Mouse (Mus musculus): Measurements from ENCODE around the gene Tmem235. TPM values are rescaled to one million over a fixed set of nuclear protein-coding genes. Genes with fewer than 3 reads are reported as not detected.

Gene Tmem235
- total RNA-seq, 2 experiments from 2014 or later = not detected

DNA sequence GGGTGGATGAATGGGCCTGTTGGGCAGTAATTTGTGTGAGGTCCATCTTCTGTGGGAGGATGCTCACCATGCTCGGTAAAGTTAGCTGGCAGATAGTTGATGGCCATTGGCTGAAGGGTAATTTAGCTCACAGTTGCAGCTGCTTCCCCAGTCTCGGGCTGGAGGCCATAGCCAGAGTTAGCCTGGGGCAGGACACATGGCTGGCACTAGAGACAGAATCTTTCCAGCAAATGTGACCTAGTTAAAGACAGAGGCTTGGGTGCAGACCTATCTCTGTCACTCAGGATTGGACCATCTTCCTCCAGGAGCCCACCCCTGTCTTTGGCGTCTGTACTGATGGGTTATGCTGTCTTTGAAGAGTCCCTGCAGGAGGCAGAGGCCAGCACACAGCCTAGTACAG lies 2.2 kb upstream of the Tmem235 start:
- ATAC-seq (replicated peaks; ENCODE audit: low FRiP score, poor library complexity, severe bottlenecking) = no peak

GRCm38 (mm10) chr11:117863174-117863856 lies 2.8 kb downstream of the Tmem235 start:
- ATAC-seq (replicated peaks; ENCODE audit: low FRiP score, poor library complexity, severe bottlenecking) = no peak

GRCm38 (mm10) chr11:117864805-117865204 lies 4.3 kb downstream of the Tmem235 start:
- ATAC-seq (replicated peaks; ENCODE audit: low FRiP score, poor library complexity, severe bottlenecking) = no peak

DNA sequence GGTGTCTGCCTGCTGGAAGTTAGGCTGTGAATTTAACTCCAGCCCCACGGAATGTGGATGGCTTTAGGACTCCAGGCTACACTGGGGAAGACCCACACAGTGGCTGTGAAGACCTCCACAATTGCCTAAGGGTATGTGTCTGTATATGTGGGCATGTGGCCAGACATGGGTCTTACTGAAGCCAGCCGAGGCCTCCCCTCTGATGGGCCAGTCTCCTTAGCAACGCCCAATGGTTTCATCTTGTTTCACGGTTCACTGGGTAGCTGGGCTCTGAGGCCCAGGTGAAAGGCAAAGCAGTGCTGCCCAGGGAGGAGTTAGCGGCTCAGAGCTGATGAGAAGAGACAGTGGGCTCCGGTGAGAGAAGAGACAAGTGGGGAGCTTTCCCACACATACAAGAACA lies 5.4 kb downstream of the Tmem235 start:
- ATAC-seq (replicated peaks; ENCODE audit: low FRiP score, poor library complexity, severe bottlenecking) = no peak

DNA sequence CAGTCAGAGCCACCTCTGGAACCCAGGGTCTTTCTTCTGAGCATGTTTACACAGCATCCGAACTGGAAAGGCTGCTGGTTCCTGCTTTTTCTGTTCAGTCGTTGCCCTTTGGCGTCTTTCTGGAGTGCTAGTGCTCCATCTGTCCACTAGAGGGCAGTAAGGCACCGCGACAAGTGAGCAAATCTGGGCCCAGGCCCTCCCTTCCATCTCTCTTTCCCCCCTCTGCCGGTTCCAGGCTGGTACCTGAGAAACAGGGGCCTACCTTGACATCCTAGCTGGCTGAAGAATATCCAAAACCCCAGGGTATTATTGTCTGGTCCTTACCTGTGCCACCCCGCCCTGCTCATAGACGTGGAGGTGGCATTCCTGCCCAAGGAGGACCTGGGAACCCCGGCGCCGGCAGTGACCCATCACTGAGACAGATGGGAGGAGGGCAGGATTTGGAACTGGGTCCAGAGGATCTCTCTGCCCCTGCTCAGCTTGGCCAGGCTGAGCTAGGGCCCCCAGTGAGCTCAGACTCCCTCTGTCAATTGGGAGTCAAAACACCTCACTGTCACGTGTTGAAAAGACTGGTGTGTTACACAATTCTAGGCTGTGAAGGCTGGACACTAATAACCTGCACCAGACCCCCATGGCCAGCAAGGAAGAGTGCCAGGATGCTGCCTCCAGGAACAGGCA lies 10.3 kb downstream of the Tmem235 start:
- ATAC-seq (replicated peaks; ENCODE audit: low FRiP score, poor library complexity, severe bottlenecking) = peak; percentile 62

- ATAC-seq (replicated peaks; ENCODE audit: low FRiP score, poor library complexity, severe bottlenecking) = 0 out of 2 replicates have a peak, but pooled peaks have one; percentile 2
Observed at GRCm38 (mm10) chr11:117871376-117871775, 10.8 kb downstream of the Tmem235 start.

DNA sequence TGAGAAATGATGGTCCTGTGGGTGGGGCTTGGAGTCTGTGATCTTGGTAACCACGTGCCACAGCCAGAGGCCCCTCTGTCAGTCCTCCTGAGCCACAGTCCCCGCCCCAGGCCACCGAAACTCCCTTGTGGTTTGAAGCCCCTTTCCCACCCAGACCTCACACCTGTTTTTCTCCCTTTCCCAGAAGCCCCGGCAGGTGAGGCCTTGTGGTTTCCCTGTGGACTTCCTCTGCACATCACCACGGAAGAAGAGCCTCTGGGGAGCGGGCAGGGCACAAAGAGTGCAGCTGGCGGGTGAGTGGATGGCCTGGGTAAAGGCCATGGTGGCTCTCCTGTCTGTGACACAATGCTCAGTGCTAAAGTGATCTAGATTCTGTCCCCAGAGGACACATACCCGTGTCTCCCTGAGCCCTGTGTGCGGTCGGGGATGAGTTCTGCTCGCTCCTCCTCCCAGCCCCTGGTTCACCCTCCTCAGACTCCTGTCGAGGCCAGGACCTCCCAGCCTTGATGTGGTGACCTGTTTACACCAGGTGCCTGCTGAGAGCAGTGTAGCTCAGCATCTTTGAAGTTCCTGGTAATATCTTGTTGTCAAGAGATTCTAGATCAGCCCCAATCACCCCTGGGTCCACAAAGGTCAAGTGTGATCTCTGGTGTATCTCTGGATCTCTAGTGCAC lies 11.5 kb downstream of the Tmem235 start:
- ATAC-seq (replicated peaks; ENCODE audit: low FRiP score, poor library complexity, severe bottlenecking) = no peak

DNA sequence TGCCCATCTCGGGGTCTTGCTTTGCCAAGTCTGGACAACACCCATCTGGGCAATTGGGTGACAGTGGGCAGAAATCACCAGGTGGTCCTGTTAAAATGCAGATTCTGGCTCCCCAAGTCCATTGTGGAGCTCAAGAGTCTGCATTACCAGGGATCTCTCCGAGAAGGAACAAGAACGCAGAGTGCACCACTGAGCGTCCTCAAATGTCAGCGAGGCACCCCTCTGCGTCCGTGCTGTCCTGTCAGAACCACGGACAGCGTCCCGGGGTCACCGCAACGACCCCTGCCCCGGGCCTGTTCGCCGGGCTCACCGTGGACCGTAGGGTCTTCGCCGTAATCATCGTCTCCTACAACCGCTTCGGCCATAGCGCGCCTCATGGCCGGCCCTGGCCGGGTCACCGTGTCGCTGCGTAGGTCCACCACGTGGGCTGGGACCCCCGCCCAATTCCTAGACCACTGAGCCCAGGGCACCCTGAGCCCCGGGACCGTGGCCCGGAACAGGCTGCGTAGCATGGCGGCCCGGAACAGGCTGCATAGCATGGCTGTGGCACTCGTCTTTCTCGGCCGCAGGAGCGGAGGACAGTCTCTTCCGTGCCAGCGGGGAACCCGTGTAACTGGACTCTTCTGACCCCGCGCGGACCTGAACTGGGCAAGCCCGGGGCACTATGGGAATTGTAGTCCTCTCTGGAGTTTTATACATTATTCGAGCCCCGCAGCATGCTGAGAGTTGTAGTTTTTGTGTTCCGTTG lies 12.5 kb downstream of the Tmem235 start, which contains the start of gene Tha1:
TSS of gene Tha1 (minus strand) at position 621 of the 748 bp plus-strand sequence.
- ATAC-seq (replicated peaks; ENCODE audit: low FRiP score, poor library complexity, severe bottlenecking) = no peak

GRCm38 (mm10) chr11:117874419-117874818 lies 13.9 kb downstream of the Tmem235 start:
- ATAC-seq (replicated peaks; ENCODE audit: low FRiP score, poor library complexity, severe bottlenecking) = no peak

- no peak for ATAC-seq (replicated peaks; ENCODE audit: low FRiP score, poor library complexity, severe bottlenecking)
Observed at GRCm38 (mm10) chr11:117875681-117876080, 15.1 kb downstream of the Tmem235 start.

DNA sequence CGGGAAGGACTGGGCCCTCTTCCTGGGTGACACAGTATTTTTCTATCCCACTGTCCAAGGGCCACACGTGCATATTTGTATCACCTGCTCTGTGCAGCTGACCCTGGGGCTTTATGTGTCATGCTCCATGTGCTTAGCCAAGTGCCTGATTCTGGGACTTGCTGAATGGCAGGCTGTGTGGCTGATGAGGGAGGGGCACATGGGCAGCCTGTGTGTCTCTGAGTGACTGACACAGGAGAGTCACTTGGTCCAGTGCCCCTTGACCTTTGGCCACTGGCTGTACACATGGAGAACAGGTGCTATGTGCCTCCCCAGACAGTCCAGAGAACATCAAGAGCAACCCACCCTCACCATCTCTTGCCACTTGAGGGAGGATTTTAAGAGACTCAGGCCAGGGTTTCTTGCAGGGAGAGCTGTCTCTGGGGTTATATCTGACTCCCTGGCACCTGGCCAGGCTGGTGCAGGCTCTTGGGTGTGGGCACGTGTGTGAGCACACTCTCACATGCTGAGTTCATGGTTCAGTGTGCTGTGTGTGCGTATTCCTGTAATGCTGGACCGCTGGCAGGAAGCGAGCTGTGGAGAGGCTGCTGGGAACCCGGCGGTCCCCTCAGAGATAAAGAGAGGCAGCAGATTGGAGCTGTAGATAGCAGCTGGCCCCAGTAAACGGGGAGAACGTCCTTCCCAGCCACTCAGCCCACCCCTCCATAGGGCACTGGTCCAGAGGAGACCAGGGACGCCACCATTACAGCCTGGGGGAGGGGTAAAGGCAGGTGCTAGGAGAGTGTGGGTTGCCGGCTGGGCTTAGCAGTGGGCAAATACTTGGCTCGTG lies 17.6 kb downstream of the Tmem235 start:
- ATAC-seq (replicated peaks; ENCODE audit: low FRiP score, poor library complexity, severe bottlenecking) = no peak

- no peak for ATAC-seq (replicated peaks; ENCODE audit: low FRiP score, poor library complexity, severe bottlenecking)
Observed at GRCm38 (mm10) chr11:117878892-117879291, 18.3 kb downstream of the Tmem235 start.

DNA sequence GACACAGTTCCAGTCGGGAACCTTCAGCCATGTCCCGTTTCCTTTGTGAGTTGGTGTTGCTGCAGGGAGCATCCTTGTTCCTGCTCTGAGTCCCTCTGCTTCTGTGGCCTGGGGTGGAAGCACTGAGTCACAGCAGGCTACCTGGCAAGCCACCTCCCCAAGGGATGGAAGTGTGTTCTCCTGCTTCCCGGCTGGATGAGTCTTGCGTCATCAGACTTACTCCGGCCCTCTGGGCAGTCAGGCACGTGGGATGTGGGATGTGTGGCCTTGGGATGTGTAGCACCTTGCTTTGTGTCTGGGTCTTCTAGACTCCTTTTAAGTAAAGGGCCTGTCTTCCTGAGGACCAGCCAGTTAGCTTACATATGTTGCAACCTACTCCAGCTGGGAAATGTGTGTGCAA lies 19.1 kb downstream of the Tmem235 start:
- ATAC-seq (replicated peaks; ENCODE audit: low FRiP score, poor library complexity, severe bottlenecking) = no peak

DNA sequence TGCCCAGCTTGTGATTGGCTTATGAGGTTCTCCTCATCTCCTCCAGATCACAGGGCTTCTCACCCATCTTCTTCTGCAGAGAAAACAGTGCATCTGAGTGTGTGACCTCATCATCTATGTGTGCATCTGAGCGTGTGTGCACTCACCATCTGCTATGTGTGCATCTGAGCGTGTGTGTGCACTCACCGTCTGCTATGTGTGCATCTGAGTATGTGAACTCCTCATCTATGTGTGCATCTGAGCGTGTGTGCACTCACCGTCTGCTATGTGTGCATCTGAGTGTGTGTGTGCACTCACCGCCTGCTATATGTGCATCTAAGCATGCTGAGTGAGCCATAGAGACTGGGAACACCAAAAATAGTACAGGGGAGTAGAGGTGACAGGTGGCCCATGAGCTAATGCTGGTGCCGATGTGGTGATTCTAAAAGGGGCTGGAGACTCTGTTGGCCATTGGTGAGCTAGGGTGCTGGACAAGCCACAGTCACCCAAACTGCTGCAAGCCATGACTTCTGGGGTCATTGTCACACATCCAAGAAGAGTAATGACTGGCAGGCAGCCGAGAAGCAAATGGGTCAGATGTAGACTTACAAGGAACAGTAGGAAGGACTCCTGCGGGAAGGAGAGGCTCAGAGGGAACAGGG lies 19.9 kb downstream of the Tmem235 start:
- no peak for ATAC-seq (replicated peaks; ENCODE audit: low FRiP score, poor library complexity, severe bottlenecking)

- no peak for ATAC-seq (replicated peaks; ENCODE audit: low FRiP score, poor library complexity, severe bottlenecking)
Observed at GRCm38 (mm10) chr11:117880977-117881358, 20.4 kb downstream of the Tmem235 start.

- no peak for ATAC-seq (replicated peaks; ENCODE audit: low FRiP score, poor library complexity, severe bottlenecking)
Observed at GRCm38 (mm10) chr11:117881787-117882186, 21.2 kb downstream of the Tmem235 start.

DNA sequence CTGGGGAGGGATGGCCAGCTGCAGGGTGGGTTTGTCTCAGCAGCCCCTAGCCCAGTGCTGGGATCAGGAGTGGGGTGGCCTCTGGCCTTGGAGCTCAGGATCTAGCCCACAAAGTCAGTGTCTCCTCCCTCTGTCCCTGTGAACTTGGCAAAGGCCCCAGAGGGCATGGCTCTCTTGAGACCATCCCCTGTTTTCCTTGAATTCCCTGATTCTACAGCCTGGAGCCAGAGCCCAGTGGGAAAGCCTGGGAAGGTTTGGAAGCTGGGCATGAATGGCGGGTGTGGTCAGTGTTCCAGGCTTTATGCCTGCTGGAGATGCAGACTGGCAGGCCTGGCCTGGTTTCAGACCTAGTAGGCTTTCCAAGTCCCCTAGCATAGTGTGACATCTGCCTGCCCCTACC lies 21.7 kb downstream of the Tmem235 start:
- ATAC-seq (replicated peaks; ENCODE audit: low FRiP score, poor library complexity, severe bottlenecking) = no peak

DNA sequence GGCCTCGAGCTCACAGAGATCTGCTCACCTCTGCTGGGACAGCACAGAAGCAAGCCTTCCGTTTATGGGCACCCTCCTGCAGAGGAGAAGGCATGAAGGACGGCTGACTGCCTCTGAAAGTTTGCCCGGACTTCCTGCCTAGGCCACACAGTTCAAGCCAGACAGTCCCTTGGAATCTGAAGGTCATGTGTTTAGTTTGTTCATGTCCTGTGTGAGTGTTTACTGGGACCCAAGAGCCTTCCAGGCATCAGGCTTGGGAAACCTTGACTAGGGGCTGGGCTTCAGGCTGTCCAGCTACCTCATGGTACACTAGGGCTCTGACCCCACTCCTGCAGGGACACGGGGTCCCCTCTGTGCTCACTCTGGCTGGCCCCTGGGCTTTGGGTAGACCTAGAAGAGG lies 25.4 kb downstream of the Tmem235 start:
- no peak for ATAC-seq (replicated peaks; ENCODE audit: low FRiP score, poor library complexity, severe bottlenecking)

All from erythroblast, adult 5-6 weeks (primary cell).